Mouse (Mus musculus): ENCODE measurements around the gene Abcb10. TPM values are rescaled to one million over a fixed set of nuclear protein-coding genes. Genes with fewer than 3 reads are reported as not detected.
"Not testable (repeated sequence)": the region's sequence is repeated elsewhere in the genome, so short reads cannot be mapped to it uniquely, and the experiment has no call there.

Gene Abcb10
- polyA plus RNA-seq (2015; fragmentation: Nextera tagmentation; extraction: Ambion mirVana), result 18.7 and 19.7 TPM in 2 replicates

DNA sequence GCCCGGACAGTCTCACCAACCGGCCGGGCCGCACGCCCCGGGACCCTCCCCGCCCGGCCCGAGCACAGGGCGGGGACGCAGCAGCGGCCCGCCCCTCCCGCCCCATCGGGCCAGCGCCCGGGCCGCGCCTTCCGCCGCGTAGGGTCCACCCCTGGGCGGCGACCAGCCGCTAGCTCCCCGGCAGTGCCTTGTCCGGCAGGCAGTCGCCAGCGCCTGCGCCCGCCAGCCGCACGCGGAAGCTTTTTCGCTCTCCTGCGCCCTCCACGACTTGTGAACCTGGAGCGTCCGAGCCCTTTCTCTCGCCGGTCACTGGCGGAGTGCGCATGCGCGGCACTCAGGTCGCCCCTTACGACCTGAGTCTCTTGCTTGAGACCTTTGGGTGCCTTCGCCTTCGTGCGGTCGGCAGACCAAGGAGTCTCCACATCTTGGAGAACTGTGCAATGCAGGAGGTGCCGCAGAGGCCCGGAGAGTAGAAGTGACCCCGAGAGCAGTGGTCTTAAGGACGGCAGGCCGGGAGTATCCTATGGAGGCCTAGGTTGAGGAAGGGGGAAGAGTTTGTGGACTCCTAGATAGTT is at the start of gene Abcb10:
TSS of gene Abcb10 (minus strand) at position 297 of the 575 bp plus-strand sequence.
- H3K4me2 ChIP-seq (ENCODE audit: low read depth, low read length), result peak within 1 kb of the TSS; percentile 64
- H3K36me3 ChIP-seq (ENCODE audit: control insufficient read depth, insufficient read depth, low read length), result no peaks in the 10 kb centered on the region
- H3K9ac ChIP-seq (ENCODE audit: low read depth, low read length), result peak within 1 kb of the TSS; percentile 91
- peak within 1 kb of the TSS; percentile 91 for H3K4me3 ChIP-seq (ENCODE audit: low read length)
- ATAC-seq, result peak; percentile 97
- H3K9me3 ChIP-seq (ENCODE audit: control insufficient read depth, low read length), result no peaks in the 10 kb centered on the region
- peaks cover 25% of the 10 kb centered on the region for H3K4me1 ChIP-seq (ENCODE audit: control insufficient read depth, insufficient read depth, low read length)
- no peaks in the 10 kb centered on the region for H3K27me3 ChIP-seq (replicated peaks; ENCODE audit: control insufficient read depth, insufficient read depth, low read length)
- peak within 1 kb of the TSS; percentile 97 for H3K27ac ChIP-seq (ENCODE audit: low read length)
- WGBS, result 1% methylated on average over 54 of the region's 56 CpGs

DNA sequence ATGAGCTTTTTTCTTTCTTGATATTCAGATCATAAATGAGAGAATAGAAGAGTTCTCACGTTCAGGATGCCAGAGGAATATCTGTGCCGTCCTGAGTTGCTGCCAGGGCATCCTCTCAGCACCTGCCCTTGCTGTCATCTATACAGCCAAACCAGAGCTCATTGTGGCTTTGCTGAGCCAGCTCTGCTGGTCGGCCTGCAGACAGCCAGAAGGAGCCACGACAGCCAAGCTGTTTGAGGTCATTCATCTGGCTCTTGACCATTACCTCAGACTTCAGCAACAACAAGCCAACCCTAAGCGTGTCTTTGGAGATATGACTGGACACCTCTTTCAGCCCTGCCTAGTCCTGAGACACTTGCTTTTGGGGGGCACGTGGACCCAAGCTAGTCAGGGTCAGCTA is 44.9 kb upstream of the Abcb10 start:
- Histone ChIP-seq H3K4me2 (ENCODE audit: low read depth, low read length) (no peak overlapping the region), H3K4me3 (ENCODE audit: low read length) (no peak overlapping the region), H3K36me3 (ENCODE audit: control insufficient read depth, insufficient read depth, low read length) (peaks cover 24% of the 10 kb centered on the region; the same call in 1 of the 2 replicates), H3K4me1 (ENCODE audit: control insufficient read depth, insufficient read depth, low read length) (no peaks in the 10 kb centered on the region), H3K27ac (ENCODE audit: low read length) (no peak overlapping the region), H3K9ac (ENCODE audit: low read depth, low read length) (no peak overlapping the region), H3K9me3 (ENCODE audit: control insufficient read depth, low read length) (no peaks in the 10 kb centered on the region), H3K27me3 (replicated peaks; ENCODE audit: control insufficient read depth, insufficient read depth, low read length) (no peaks in the 10 kb centered on the region)
- 82% methylated on average over 6 of the region's 6 CpGs for WGBS
- no peak for ATAC-seq

DNA sequence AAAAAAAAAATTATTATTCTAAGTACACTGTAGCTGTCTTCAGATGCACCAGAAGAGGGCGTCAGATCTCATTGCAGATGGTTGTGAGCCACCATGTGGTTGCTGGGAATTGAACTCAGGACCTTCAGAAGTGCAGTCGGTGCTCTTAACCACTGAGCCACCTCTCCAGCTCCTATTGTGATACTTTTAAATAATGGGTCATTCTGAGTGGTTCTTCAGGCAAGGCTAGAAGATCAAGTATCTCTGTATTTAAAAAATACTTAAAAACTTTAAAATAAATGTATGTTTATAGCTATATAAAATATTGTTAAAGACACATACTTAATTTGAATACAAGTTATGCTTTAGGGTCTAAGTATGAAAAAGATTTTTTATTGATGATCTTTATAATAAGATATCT is 43.3 kb upstream of the Abcb10 start:
- H3K9me3 ChIP-seq (ENCODE audit: control insufficient read depth, low read length); H3K9ac ChIP-seq (ENCODE audit: low read depth, low read length); H3K27ac ChIP-seq (ENCODE audit: low read length); H3K4me1 ChIP-seq (ENCODE audit: control insufficient read depth, insufficient read depth, low read length); H3K4me2 ChIP-seq (ENCODE audit: low read depth, low read length); H3K27me3 ChIP-seq (replicated peaks; ENCODE audit: control insufficient read depth, insufficient read depth, low read length); ATAC-seq; H3K4me3 ChIP-seq (ENCODE audit: low read length): not testable (repeated sequence)
- H3K36me3 ChIP-seq (ENCODE audit: control insufficient read depth, insufficient read depth, low read length), result peaks cover 22% of the 10 kb centered on the region; the same call in 1 of the 2 replicates
- WGBS, result 81% methylated on average over 2 of the region's 2 CpGs

DNA sequence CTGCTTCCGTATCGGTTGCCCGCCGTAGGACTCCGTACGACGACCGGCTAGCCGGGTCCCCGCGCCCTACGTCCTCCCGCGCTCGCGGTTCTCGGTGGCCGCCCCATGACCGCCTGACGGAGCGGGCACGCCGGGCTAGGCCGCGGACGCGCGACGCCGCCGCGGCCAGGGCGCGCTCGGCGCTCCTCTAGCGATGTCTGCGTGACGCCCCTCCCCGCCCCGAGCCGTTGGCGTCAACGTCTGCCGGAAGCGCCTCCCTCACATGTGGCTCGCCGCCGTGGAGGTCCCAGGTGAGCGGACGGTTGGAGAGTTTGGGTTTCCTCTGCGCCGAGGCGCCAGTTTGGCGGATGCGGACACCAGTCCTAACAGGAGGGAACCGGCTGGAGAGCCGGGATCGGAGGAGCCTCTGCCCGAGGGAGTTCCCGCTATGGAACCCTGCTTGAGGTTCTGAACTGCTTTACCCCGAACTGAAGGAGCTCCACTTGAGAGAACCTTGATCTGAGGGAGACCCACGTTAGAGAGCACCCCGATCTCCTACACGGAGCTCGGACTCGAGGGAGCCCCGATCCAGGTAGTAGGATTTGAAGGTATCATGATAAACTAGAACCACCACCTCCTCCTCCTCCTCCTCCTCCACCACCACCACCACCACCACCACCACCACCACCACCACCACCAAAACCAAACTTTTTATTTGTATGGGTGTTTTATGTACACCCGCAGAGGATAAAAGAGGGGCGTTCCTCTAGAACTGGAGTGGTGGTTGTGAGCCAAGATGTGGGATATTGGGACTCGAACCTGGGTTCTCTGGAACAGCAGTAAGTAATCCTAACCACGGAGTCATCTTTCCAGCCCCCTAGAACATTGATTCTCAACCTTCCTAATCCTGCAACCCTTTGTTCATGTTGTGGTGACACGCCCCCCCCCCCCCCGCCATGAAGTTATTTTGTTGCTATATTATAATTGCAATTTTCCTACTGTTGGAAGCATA is 38.6 kb upstream of the Abcb10 start, which contains the start of the genes Taf5l and Urb2:
TSS of gene Taf5l (minus strand) at position 161 of the 991 bp plus-strand sequence.
TSS of gene Urb2 (plus strand) at position 272 of the 991 bp plus-strand sequence.
- H3K36me3 ChIP-seq (ENCODE audit: control insufficient read depth, insufficient read depth, low read length), result 0 out of 2 replicates have a peak, but pooled peaks cover 3% of the 10 kb centered on the region
- H3K4me3 ChIP-seq (ENCODE audit: low read length), result peak within 1 kb of the TSS; percentile 58
- peak within 1 kb of the TSS; percentile 87 for H3K27ac ChIP-seq (ENCODE audit: low read length)
- under 1% methylated on average over 74 of the region's 74 CpGs for WGBS
- peak; percentile 90 for ATAC-seq
- H3K9ac ChIP-seq (ENCODE audit: low read depth, low read length), result peak within 1 kb of the TSS; percentile 87
- peaks cover 24% of the 10 kb centered on the region for H3K4me1 ChIP-seq (ENCODE audit: control insufficient read depth, insufficient read depth, low read length)
- H3K9me3 ChIP-seq (ENCODE audit: control insufficient read depth, low read length), result no peaks in the 10 kb centered on the region
- H3K4me2 ChIP-seq (ENCODE audit: low read depth, low read length), result peak within 1 kb of the TSS; percentile 75
- no peaks in the 10 kb centered on the region for H3K27me3 ChIP-seq (replicated peaks; ENCODE audit: control insufficient read depth, insufficient read depth, low read length)

DNA sequence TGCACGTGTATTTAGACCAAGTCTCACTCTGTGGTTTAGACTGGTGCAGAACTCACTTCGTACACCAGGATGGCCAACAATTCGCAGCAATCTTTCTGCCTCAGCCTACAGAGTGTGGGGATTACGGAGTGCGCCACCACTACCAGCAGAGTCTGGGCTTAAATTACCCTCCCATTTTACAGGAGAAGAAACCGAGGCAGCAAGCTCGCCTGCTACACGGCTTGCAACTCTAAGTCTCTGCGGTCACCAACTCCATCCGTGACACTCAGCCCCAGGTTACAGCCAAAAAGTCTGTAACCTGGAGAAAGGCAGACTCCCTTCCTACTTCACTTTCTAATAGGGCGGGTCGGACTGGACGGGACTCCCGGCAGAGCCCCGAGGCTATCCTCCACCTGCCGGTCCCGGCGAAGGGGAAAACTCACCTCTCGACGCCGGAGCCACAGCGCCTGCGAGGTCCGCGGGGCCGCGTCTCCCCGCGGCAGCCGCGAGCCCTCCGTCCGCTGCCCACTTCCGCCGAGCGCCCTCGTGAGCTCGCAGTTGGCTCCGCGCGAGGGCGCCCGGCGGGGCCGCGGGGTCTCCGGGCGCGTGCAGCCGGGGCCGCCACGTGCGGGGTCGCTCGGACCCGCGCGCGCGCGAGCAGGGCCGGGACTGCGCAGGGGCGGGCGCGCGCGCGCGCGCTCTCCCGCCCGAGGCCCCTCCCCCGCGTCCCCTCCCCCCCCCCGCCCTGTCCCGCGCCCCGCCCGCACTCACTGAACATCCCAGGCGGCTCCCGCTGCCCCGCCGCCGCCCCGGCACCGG is 37.7 kb upstream of the Abcb10 start:
- under 1% methylated on average over 61 of the region's 87 CpGs for WGBS
- Histone ChIP-seq H3K4me2 (ENCODE audit: low read depth, low read length) (peak overlapping the region; percentile 75), H3K4me1 (ENCODE audit: control insufficient read depth, insufficient read depth, low read length) (peaks cover 24% of the 10 kb centered on the region), H3K27ac (ENCODE audit: low read length) (peak overlapping the region; percentile 87), H3K36me3 (ENCODE audit: control insufficient read depth, insufficient read depth, low read length) (0 out of 2 replicates have a peak, but pooled peaks cover 3% of the 10 kb centered on the region), H3K4me3 (ENCODE audit: low read length) (peak overlapping the region; percentile 58), H3K27me3 (replicated peaks; ENCODE audit: control insufficient read depth, insufficient read depth, low read length) (no peaks in the 10 kb centered on the region), H3K9me3 (ENCODE audit: control insufficient read depth, low read length) (no peaks in the 10 kb centered on the region), H3K9ac (ENCODE audit: low read depth, low read length) (peak overlapping the region; percentile 87)
- peak; percentile 78 for ATAC-seq

DNA sequence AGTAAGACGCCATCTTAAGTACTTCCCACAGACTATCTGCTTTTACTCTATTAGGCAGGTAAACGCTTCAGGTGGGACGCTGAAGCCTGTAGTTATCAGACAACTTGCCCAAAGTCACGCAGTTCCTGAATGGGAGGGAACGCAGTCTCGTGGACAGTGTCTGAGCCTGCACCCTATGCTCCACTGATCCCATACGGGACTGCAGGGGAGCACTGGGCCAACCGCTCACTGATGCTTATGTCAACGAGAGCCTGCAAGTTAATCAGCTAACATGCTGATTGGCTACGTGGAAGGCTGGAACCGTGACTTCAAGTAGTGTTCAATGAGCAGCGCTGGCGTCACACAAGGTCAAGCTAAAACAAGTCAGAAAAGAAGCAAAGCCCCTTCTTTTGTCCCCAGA is 36.9 kb upstream of the Abcb10 start:
- Histone ChIP-seq H3K27me3 (replicated peaks; ENCODE audit: control insufficient read depth, insufficient read depth, low read length) (no peaks in the 10 kb centered on the region), H3K9ac (ENCODE audit: low read depth, low read length) (peak overlapping the region; percentile 87), H3K4me1 (ENCODE audit: control insufficient read depth, insufficient read depth, low read length) (peaks cover 24% of the 10 kb centered on the region), H3K4me3 (ENCODE audit: low read length) (peak overlapping the region; percentile 58), H3K36me3 (ENCODE audit: control insufficient read depth, insufficient read depth, low read length) (0 out of 2 replicates have a peak, but pooled peaks cover 3% of the 10 kb centered on the region), H3K27ac (ENCODE audit: low read length) (peak overlapping the region; percentile 87), H3K4me2 (ENCODE audit: low read depth, low read length) (peak overlapping the region; percentile 75), H3K9me3 (ENCODE audit: control insufficient read depth, low read length) (no peaks in the 10 kb centered on the region)
- ATAC-seq, result peak; percentile 52
- WGBS, result 23% methylated on average over 13 of the region's 13 CpGs

DNA sequence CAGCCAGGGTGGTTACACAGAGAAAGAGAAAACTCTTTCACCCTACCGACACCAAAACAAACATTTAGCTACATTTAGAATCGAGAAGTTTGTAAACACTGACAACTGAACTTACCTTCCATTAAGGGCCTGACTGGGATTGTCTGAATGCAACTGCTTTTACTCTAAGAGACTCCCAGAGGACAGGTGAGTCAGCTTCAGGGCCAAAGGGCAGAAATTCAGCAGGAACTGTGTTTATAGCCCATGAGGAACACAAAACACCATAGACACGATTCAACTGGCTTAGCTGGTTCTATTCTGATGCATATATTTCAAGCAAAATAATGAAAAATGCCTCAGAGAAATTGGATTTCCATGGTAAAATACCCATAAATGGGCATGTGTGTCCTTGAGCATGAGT is 31.8 kb upstream of the Abcb10 start:
- Histone ChIP-seq H3K27ac (ENCODE audit: low read length) (peak overlapping the region; percentile 73), H3K4me2 (ENCODE audit: low read depth, low read length) (no peak overlapping the region), H3K9me3 (ENCODE audit: control insufficient read depth, low read length) (no peaks in the 10 kb centered on the region), H3K9ac (ENCODE audit: low read depth, low read length) (no peak overlapping the region), H3K4me1 (ENCODE audit: control insufficient read depth, insufficient read depth, low read length) (peaks cover 12% of the 10 kb centered on the region), H3K4me3 (ENCODE audit: low read length) (no peak overlapping the region), H3K27me3 (replicated peaks; ENCODE audit: control insufficient read depth, insufficient read depth, low read length) (no peaks in the 10 kb centered on the region), H3K36me3 (ENCODE audit: control insufficient read depth, insufficient read depth, low read length) (no peaks in the 10 kb centered on the region)
- peak; percentile 68 for ATAC-seq
- WGBS, result 55% methylated on average over 3 of the region's 3 CpGs

DNA sequence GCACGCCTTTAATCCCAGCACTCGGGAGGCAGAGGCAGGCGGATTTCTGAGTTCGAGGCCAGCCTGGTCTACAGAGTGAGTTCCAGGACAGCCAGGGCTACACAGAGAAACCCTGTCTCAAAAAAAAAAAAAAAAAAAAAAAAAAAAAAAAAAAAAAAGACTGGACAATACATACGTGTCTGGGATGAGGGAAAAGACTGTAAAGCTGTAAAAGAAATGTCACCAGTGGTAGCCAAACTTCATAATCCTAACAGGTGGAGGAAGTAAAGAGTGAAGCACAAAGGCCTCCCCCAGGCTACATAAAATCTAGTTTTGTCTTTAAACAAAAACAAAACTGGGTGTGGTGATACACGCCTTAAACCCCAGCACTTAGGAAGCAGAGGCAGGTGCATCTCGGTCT is 31.4 kb upstream of the Abcb10 start:
- not testable (repeated sequence) for H3K27me3 ChIP-seq (replicated peaks; ENCODE audit: control insufficient read depth, insufficient read depth, low read length); H3K9ac ChIP-seq (ENCODE audit: low read depth, low read length); H3K4me2 ChIP-seq (ENCODE audit: low read depth, low read length); ATAC-seq; H3K4me1 ChIP-seq (ENCODE audit: control insufficient read depth, insufficient read depth, low read length); H3K9me3 ChIP-seq (ENCODE audit: control insufficient read depth, low read length); H3K36me3 ChIP-seq (ENCODE audit: control insufficient read depth, insufficient read depth, low read length); H3K4me3 ChIP-seq (ENCODE audit: low read length)
- H3K27ac ChIP-seq (ENCODE audit: low read length), result peak overlapping the region; percentile 73
- 88% methylated on average over 7 of the region's 7 CpGs for WGBS
